Mouse (Mus musculus) small intestine, adult 2 months (tissue): ENCODE data around the gene Akip1. TPM values are rescaled to one million over a fixed set of nuclear protein-coding genes. Genes with fewer than 3 reads are reported as not detected.

Experiments
- H3K27ac ChIP-seq: fragments of 200-500 bp; 2 replicates; pipeline ENCODE4 v1.5.1; 2012; ENCODE audit warnings: low read depth, low read length, control low read depth, inconsistent platforms; ENCODE audit not compliant: insufficient read depth
- H3K27me3 ChIP-seq: fragments of 200-500 bp; 2 replicates; pipeline ENCODE4 v1.6.1; 2012; ENCODE audit warnings: mild to moderate bottlenecking, moderate library complexity, low read length, inconsistent platforms; ENCODE audit not compliant: control insufficient read depth, insufficient read depth
- H3K36me3 ChIP-seq: fragments of 200-500 bp; 2 replicates; pipeline ENCODE4 v1.6.1; 2012; ENCODE audit warnings: mild to moderate bottlenecking, low read length, control low read depth, inconsistent platforms; ENCODE audit not compliant: control insufficient read depth, insufficient read depth
- H3K4me1 ChIP-seq: fragments of 200-500 bp; 2 replicates; pipeline ENCODE4 v1.6.1; 2012; ENCODE audit warnings: low read length, inconsistent platforms, mixed read lengths; ENCODE audit not compliant: control insufficient read depth, insufficient read depth, insufficient read length
- H3K4me3 ChIP-seq: fragments of 200-500 bp; 2 replicates; pipeline ENCODE4 v1.5.1; 2012; ENCODE audit warnings: low read depth, mild to moderate bottlenecking, control low read depth, inconsistent platforms, low read length, moderate library complexity
- CTCF ChIP-seq: fragments of 200-500 bp; IDR thresholded peaks from 2 replicates; pipeline ENCODE4 v1.5.1; 2012; ENCODE audit warnings: low read depth, mild to moderate bottlenecking, control low read depth, inconsistent platforms, low read length, moderate library complexity, mixed read lengths; ENCODE audit not compliant: insufficient replicate concordance, insufficient read length; ENCODE audit errors: extremely low read depth
- POLR2A ChIP-seq: fragments of 200-500 bp; IDR thresholded peaks from 2 replicates; pipeline ENCODE4 v1.6.1; 2012; ENCODE audit warnings: low read depth, mild to moderate bottlenecking, control low read depth, inconsistent platforms, low read length, moderate library complexity
- WGBS: fragments of 180-500 bp; shearing (Covaris S2); methylation state at CpG from one replicate; pipeline ENCODE4 v1.1.7; 2018; 5-methylcytosine and 5-hydroxymethylcytosine counted together
- polyA plus RNA-seq: library from polyadenylated mRNA; depleted of rRNA; stranded (reverse); fragments of >200 nt; gene quantifications from 2 replicates; pipeline ENCODE4 v1.2.3, GENCODE M21; 2012; rRNA removed

Akip1 gene
- 2.7 and 4.3 TPM in 2 replicates for polyA plus RNA-seq

- Histone ChIP-seq H3K27me3 (no peaks in the 10 kb centered on the region), H3K4me3 (peak within 1 kb of the TSS; percentile 97), H3K27ac (peak within 1 kb of the TSS; percentile 19; the same call in 1 of the 2 replicates), H3K36me3 (0 out of 2 replicates have a peak, but pooled peaks cover 2% of the 10 kb centered on the region), H3K4me1 (peaks cover 8% of the 10 kb centered on the region; the same call in 1 of the 2 replicates)
- WGBS, result 2% methylated on average over 61 of the region's 61 CpGs
- TF ChIP-seq CTCF (no peak), POLR2A (peak; percentile 70)
These were observed at the start of gene Akip1, which contains the start of gene St5 for GRCm38 (mm10) chr7:109703190-109704015. Gene Akip1 (plus strand): TSS chr7:109703690. Gene St5 (minus strand): TSS chr7:109703605.

- Histone ChIP-seq H3K27ac (no peak overlapping the region), H3K36me3 (no peaks in the 10 kb centered on the region), H3K4me3 (no peak overlapping the region), H3K27me3 (no peaks in the 10 kb centered on the region), H3K4me1 (no peaks in the 10 kb centered on the region)
- no peak for TF ChIP-seq CTCF
- 72% methylated on average over 5 of the region's 5 CpGs for WGBS
These were observed 48.6 kb upstream of the Akip1 start for GRCm38 (mm10) chr7:109654871-109655270.

- TF ChIP-seq CTCF (no peak), POLR2A (no peak)
- H3K27ac ChIP-seq, result no peak overlapping the region
- H3K36me3 ChIP-seq, result no peaks in the 10 kb centered on the region
- no peaks in the 10 kb centered on the region for H3K4me1 ChIP-seq
- no peak overlapping the region for H3K4me3 ChIP-seq
- no peaks in the 10 kb centered on the region for H3K27me3 ChIP-seq
- WGBS, result 44% methylated on average over 6 of the region's 6 CpGs
These were observed 45.6 kb upstream of the Akip1 start for GRCm38 (mm10) chr7:109657884-109658283.

- 92% methylated on average over 2 of the region's 2 CpGs for WGBS
- no peaks in the 10 kb centered on the region for H3K4me1 ChIP-seq
- no peak overlapping the region for H3K4me3 ChIP-seq
- no peak overlapping the region for H3K27ac ChIP-seq
- no peaks in the 10 kb centered on the region for H3K27me3 ChIP-seq
- TF ChIP-seq POLR2A, result no peak
- no peak for TF ChIP-seq CTCF
- H3K36me3 ChIP-seq, result no peaks in the 10 kb centered on the region
These were observed 44.2 kb upstream of the Akip1 start for GRCm38 (mm10) chr7:109659278-109659677.

- TF ChIP-seq CTCF (no peak), POLR2A (no peak)
- no peak overlapping the region for H3K27ac ChIP-seq
- H3K4me1 ChIP-seq, result no peaks in the 10 kb centered on the region
- no peak overlapping the region for H3K4me3 ChIP-seq
- WGBS, result 76% methylated on average over 4 of the region's 4 CpGs
- H3K36me3 ChIP-seq, result no peaks in the 10 kb centered on the region
- no peaks in the 10 kb centered on the region for H3K27me3 ChIP-seq
These were observed 40.9 kb upstream of the Akip1 start for GRCm38 (mm10) chr7:109662626-109663025.

- 73% methylated on average over 5 of the region's 5 CpGs for WGBS
- Histone ChIP-seq H3K27ac (no peak overlapping the region), H3K4me1 (no peaks in the 10 kb centered on the region), H3K4me3 (no peak overlapping the region), H3K36me3 (no peaks in the 10 kb centered on the region), H3K27me3 (no peaks in the 10 kb centered on the region)
- TF ChIP-seq CTCF (no peak), POLR2A (no peak)
These were observed 36.8 kb upstream of the Akip1 start for GRCm38 (mm10) chr7:109666664-109667063.

GRCm38 (mm10) chr7:109669426-109670170 is 33.9 kb upstream of the Akip1 start:
- Histone ChIP-seq H3K36me3 (no peaks in the 10 kb centered on the region), H3K4me1 (no peaks in the 10 kb centered on the region), H3K27me3 (no peaks in the 10 kb centered on the region; the same call in 1 of the 2 replicates), H3K4me3 (peak overlapping the region; percentile 15; the same call in 1 of the 2 replicates), H3K27ac (no peak overlapping the region; the same call in 1 of the 2 replicates)
- TF ChIP-seq CTCF (no peak), POLR2A (no peak)
- 76% methylated on average over 5 of the region's 5 CpGs for WGBS
